Mouse (Mus musculus) liver, postnatal 0 days (tissue): ENCODE measurements around the gene Rab11fip4.

Source experiments
- CTCF ChIP-seq: sonication (generic); IDR thresholded peaks from 2 replicates; pipeline ENCODE4 v1.5.1; 2016; ENCODE audit warnings: antibody characterized with exemption, low read depth
- EP300 ChIP-seq: IDR thresholded peaks from 2 replicates; pipeline ENCODE4 v1.6.1; 2016; ENCODE audit warnings: antibody characterized with exemption, low read depth, mild to moderate bottlenecking

DNA sequence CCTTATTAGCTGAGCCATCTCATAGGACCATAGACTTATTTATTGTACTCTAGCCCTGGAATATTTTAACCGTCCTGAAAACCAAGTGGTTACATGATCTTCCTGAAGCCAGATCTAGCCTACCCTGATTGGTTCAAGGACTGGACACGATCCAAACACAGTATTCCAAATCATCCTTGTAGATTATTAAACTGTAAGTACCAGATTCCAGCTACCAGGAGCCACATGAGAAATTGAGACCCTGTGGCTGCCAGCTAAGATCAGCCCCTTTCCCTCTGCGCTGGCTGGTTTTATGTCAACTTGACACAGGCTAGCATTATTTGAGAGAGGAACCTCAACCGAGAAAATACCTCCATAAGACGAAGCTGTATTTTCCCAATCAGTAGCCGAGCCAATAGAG, 142.0 kb downstream of the Rab11fip4 start:
- no peak for TF ChIP-seq CTCF
- TF ChIP-seq EP300: no peak
